Mouse (Mus musculus): ENCODE results near the gene Ccdc73. TPM values are rescaled to one million over a fixed set of nuclear protein-coding genes. Genes with fewer than 3 reads are reported as not detected.
A peak's percentile ranks its signal among the peaks of the same experiment; 100 is the strongest.

Ccdc73 gene
- polyA plus RNA-seq, 1 experiment from 2014 or later: 6.3 TPM

- WGBS: under 1% methylated on average over 41 of the region's 43 CpGs
- Histone ChIP-seq H3K4me1 (replicated peaks; ENCODE audit: control insufficient read depth, insufficient read depth, low read length) (peaks cover 3% of the 10 kb centered on the region), H3K4me3 (ENCODE audit: low read depth, low read length) (peak overlapping the region; percentile 94), H3K9me3 (ENCODE audit: control insufficient read depth, low read length) (no peaks in the 10 kb centered on the region), H3K4me2 (peak overlapping the region; percentile 86), H3K27ac (ENCODE audit: low read depth, low read length) (peak overlapping the region; percentile 60; the same call in 1 of the 2 replicates), H3K27me3 (replicated peaks; ENCODE audit: control insufficient read depth, insufficient read depth, low read length) (no peaks in the 10 kb centered on the region), H3K9ac (ENCODE audit: low read depth, low read length) (peak overlapping the region; percentile 93), H3K36me3 (ENCODE audit: control insufficient read depth, insufficient read depth, low read length) (peaks cover 5% of the 10 kb centered on the region)
- DNase-seq (ENCODE audit: low spot score): no peak
- peak; percentile 72 for ATAC-seq (replicated peaks; ENCODE audit: low FRiP score)
Measured at GRCm38 (mm10) chr2:105016192-105016966, 148.8 kb downstream of the Ccdc73 start.

- 0% methylated on average over 25 of the region's 25 CpGs for WGBS
- DNase-seq (ENCODE audit: low spot score): peak; percentile 95
- Histone ChIP-seq H3K9me3 (ENCODE audit: control insufficient read depth, low read length) (no peaks in the 10 kb centered on the region), H3K27ac (ENCODE audit: low read depth, low read length) (peak within 1 kb of the TSS; percentile 60; the same call in 1 of the 2 replicates), H3K4me2 (peak within 1 kb of the TSS; percentile 86), H3K9ac (ENCODE audit: low read depth, low read length) (peak within 1 kb of the TSS; percentile 93), H3K36me3 (ENCODE audit: control insufficient read depth, insufficient read depth, low read length) (peaks cover 5% of the 10 kb centered on the region; the same call in 1 of the 2 replicates), H3K27me3 (replicated peaks; ENCODE audit: control insufficient read depth, insufficient read depth, low read length) (no peaks in the 10 kb centered on the region), H3K4me3 (ENCODE audit: low read depth, low read length) (peak within 1 kb of the TSS; percentile 94), H3K4me1 (replicated peaks; ENCODE audit: control insufficient read depth, insufficient read depth, low read length) (peaks cover 3% of the 10 kb centered on the region)
- peak; percentile 99 for ATAC-seq (replicated peaks; ENCODE audit: low FRiP score)
Measured at GRCm38 (mm10) chr2:105016967-105017287, 149.3 kb downstream of the Ccdc73 start, which contains the start of gene Eif3m. Gene Eif3m (minus strand): TSS chr2:105017080.

- DNase-seq (ENCODE audit: low spot score) (no peak), ATAC-seq (replicated peaks; ENCODE audit: low FRiP score) (no peak; the same call in 1 of the 2 replicates)
- WGBS: 81% methylated on average over 3 of the region's 3 CpGs
- H3K4me1 ChIP-seq (replicated peaks; ENCODE audit: control insufficient read depth, insufficient read depth, low read length): peaks cover 11% of the 10 kb centered on the region
- H3K9ac ChIP-seq (ENCODE audit: low read depth, low read length): no peak overlapping the region; the same call in 1 of the 2 replicates
- H3K4me2 ChIP-seq: peak overlapping the region; percentile 86
- H3K4me3 ChIP-seq (ENCODE audit: low read depth, low read length): peak overlapping the region; percentile 94; the same call in 1 of the 2 replicates
- H3K36me3 ChIP-seq (ENCODE audit: control insufficient read depth, insufficient read depth, low read length): peaks cover 2% of the 10 kb centered on the region; the same call in 1 of the 2 replicates
- no peak overlapping the region for H3K27ac ChIP-seq (ENCODE audit: low read depth, low read length)
- H3K27me3 ChIP-seq (replicated peaks; ENCODE audit: control insufficient read depth, insufficient read depth, low read length): no peaks in the 10 kb centered on the region
- no peaks in the 10 kb centered on the region for H3K9me3 ChIP-seq (ENCODE audit: control insufficient read depth, low read length)
Measured at GRCm38 (mm10) chr2:105017802-105018201, 150.2 kb downstream of the Ccdc73 start.

GRCm38 (mm10) chr2:105019457-105019856 lies 151.9 kb downstream of the Ccdc73 start:
- H3K9ac ChIP-seq (ENCODE audit: low read depth, low read length): no peak overlapping the region
- H3K4me2 ChIP-seq: no peak overlapping the region
- H3K4me3 ChIP-seq (ENCODE audit: low read depth, low read length): no peak overlapping the region
- H3K27me3 ChIP-seq (replicated peaks; ENCODE audit: control insufficient read depth, insufficient read depth, low read length): no peaks in the 10 kb centered on the region
- H3K4me1 ChIP-seq (replicated peaks; ENCODE audit: control insufficient read depth, insufficient read depth, low read length): peaks cover 15% of the 10 kb centered on the region
- DNase-seq (ENCODE audit: low spot score) (no peak), ATAC-seq (replicated peaks; ENCODE audit: low FRiP score) (no peak)
- no peak overlapping the region for H3K27ac ChIP-seq (ENCODE audit: low read depth, low read length)
- 81% methylated on average over 1 of the region's 1 CpGs for WGBS
- no peaks in the 10 kb centered on the region for H3K9me3 ChIP-seq (ENCODE audit: control insufficient read depth, low read length)
- no peaks in the 10 kb centered on the region for H3K36me3 ChIP-seq (ENCODE audit: control insufficient read depth, insufficient read depth, low read length)

- Histone ChIP-seq H3K9ac (ENCODE audit: low read depth, low read length) (0 out of 2 replicates have a peak overlapping the region, but pooled peaks have one; percentile 25), H3K36me3 (ENCODE audit: control insufficient read depth, insufficient read depth, low read length) (no peaks in the 10 kb centered on the region), H3K27me3 (replicated peaks; ENCODE audit: control insufficient read depth, insufficient read depth, low read length) (no peaks in the 10 kb centered on the region), H3K27ac (ENCODE audit: low read depth, low read length) (peak overlapping the region; percentile 50; the same call in 1 of the 2 replicates), H3K4me2 (peak overlapping the region; percentile 33; the same call in 1 of the 2 replicates), H3K4me1 (replicated peaks; ENCODE audit: control insufficient read depth, insufficient read depth, low read length) (peaks cover 13% of the 10 kb centered on the region), H3K4me3 (ENCODE audit: low read depth, low read length) (no peak overlapping the region), H3K9me3 (ENCODE audit: control insufficient read depth, low read length) (no peaks in the 10 kb centered on the region)
- WGBS: 83% methylated on average over 12 of the region's 12 CpGs
- DNase-seq (ENCODE audit: low spot score): no peak
- no peak for ATAC-seq (replicated peaks; ENCODE audit: low FRiP score)
Measured at GRCm38 (mm10) chr2:105021256-105021655, 153.7 kb downstream of the Ccdc73 start.

- Histone ChIP-seq H3K27ac (ENCODE audit: low read depth, low read length) (no peak overlapping the region), H3K9ac (ENCODE audit: low read depth, low read length) (no peak overlapping the region), H3K4me2 (peak overlapping the region; percentile 33; the same call in 1 of the 2 replicates), H3K36me3 (ENCODE audit: control insufficient read depth, insufficient read depth, low read length) (no peaks in the 10 kb centered on the region), H3K4me3 (ENCODE audit: low read depth, low read length) (no peak overlapping the region), H3K4me1 (replicated peaks; ENCODE audit: control insufficient read depth, insufficient read depth, low read length) (peaks cover 13% of the 10 kb centered on the region), H3K27me3 (replicated peaks; ENCODE audit: control insufficient read depth, insufficient read depth, low read length) (no peaks in the 10 kb centered on the region), H3K9me3 (ENCODE audit: control insufficient read depth, low read length) (no peaks in the 10 kb centered on the region)
- 62% methylated on average over 2 of the region's 2 CpGs for WGBS
- DNase-seq (ENCODE audit: low spot score) (no peak), ATAC-seq (replicated peaks; ENCODE audit: low FRiP score) (peak; percentile 60)
Measured at GRCm38 (mm10) chr2:105021836-105022235, 154.2 kb downstream of the Ccdc73 start.

GRCm38 (mm10) chr2:105023031-105023615 lies 155.5 kb downstream of the Ccdc73 start:
- ATAC-seq (replicated peaks; ENCODE audit: low FRiP score) (peak; percentile 67), DNase-seq (ENCODE audit: low spot score) (no peak)
- WGBS: 60% methylated on average over 6 of the region's 6 CpGs
- H3K36me3 ChIP-seq (ENCODE audit: control insufficient read depth, insufficient read depth, low read length): no peaks in the 10 kb centered on the region
- no peak overlapping the region for H3K4me3 ChIP-seq (ENCODE audit: low read depth, low read length)
- no peak overlapping the region for H3K4me2 ChIP-seq
- H3K9me3 ChIP-seq (ENCODE audit: control insufficient read depth, low read length): no peaks in the 10 kb centered on the region
- no peak overlapping the region for H3K27ac ChIP-seq (ENCODE audit: low read depth, low read length)
- no peak overlapping the region for H3K9ac ChIP-seq (ENCODE audit: low read depth, low read length)
- peaks cover 13% of the 10 kb centered on the region for H3K4me1 ChIP-seq (replicated peaks; ENCODE audit: control insufficient read depth, insufficient read depth, low read length)
- no peaks in the 10 kb centered on the region for H3K27me3 ChIP-seq (replicated peaks; ENCODE audit: control insufficient read depth, insufficient read depth, low read length)

- Histone ChIP-seq H3K36me3 (ENCODE audit: control insufficient read depth, insufficient read depth, low read length) (no peaks in the 10 kb centered on the region), H3K4me3 (ENCODE audit: low read depth, low read length) (no peak overlapping the region), H3K4me1 (replicated peaks; ENCODE audit: control insufficient read depth, insufficient read depth, low read length) (peaks cover 13% of the 10 kb centered on the region), H3K9me3 (ENCODE audit: control insufficient read depth, low read length) (no peaks in the 10 kb centered on the region), H3K27ac (ENCODE audit: low read depth, low read length) (no peak overlapping the region), H3K27me3 (replicated peaks; ENCODE audit: control insufficient read depth, insufficient read depth, low read length) (no peaks in the 10 kb centered on the region), H3K4me2 (no peak overlapping the region), H3K9ac (ENCODE audit: low read depth, low read length) (no peak overlapping the region)
- DNase-seq (ENCODE audit: low spot score) (no peak), ATAC-seq (replicated peaks; ENCODE audit: low FRiP score) (no peak)
- 70% methylated on average over 4 of the region's 4 CpGs for WGBS
Measured at GRCm38 (mm10) chr2:105023815-105024214, 156.2 kb downstream of the Ccdc73 start.
